Mouse (Mus musculus) adrenal gland, postnatal 0 days (tissue): ENCODE measurements around the gene Ggta1. TPM values are rescaled to one million over a fixed set of nuclear protein-coding genes. Genes with fewer than 3 reads are reported as not detected.

Experiments used
- polyA plus RNA-seq: library from polyadenylated mRNA; unstranded; fragments of >200 nt; fragmentation: Nextera tagmentation; extraction: Ambion mirVana; gene quantifications from 2 replicates; pipeline ENCODE4 v1.2.1, GENCODE M21; 2015

Gene Ggta1
- polyA plus RNA-seq: 12.5 and 13.9 TPM in 2 replicates

DNA sequence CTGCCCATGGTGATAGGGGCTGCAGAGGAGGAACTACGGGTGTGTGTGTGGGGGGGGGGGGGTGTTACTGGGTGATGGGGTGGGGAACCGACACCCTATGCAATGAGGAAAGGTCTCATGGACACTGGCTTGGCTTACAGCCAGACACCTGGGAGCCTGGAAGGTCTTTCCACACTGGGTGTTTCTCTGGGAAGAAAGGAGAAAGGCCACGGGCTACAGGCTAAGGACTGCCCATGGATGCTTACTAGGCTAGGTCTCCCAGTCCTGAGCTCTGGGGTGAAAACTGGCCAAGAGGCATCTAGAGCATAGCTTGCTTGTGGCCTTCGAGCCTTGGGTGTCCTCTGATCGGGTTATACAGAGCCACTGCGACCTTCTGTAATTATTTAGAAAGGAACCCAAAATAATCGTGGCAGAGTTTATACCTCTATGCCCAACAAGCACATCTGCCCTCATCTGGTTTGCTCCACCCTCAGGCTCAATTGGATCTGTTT lies at the start of gene Ggta1:
Ggta1 (minus strand) TSS at position 441 of the 491 bp plus-strand sequence.

DNA sequence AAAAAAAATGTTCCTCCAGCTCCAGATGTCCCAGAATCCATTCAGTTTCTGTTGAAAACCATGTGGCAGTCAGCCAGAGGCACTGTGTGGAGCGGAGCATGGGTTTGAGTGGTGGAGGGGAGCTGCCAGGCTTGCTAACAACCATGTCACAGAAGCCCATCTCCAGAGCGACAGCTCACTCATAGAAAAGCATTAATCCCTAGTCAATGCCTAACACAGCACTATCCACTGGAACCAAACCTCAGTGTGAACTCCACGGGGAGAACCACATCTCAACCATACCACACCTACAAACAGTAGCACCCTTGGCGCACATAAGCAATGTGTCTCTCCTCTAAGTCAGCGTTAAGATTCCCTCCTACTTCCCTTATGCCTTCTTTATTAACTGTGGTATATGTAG lies 65.9 kb downstream of the Ggta1 start, which contains the start of gene 4930402F06Rik:
4930402F06Rik (minus strand) TSS at position 80 of the 400 bp plus-strand sequence.

DNA sequence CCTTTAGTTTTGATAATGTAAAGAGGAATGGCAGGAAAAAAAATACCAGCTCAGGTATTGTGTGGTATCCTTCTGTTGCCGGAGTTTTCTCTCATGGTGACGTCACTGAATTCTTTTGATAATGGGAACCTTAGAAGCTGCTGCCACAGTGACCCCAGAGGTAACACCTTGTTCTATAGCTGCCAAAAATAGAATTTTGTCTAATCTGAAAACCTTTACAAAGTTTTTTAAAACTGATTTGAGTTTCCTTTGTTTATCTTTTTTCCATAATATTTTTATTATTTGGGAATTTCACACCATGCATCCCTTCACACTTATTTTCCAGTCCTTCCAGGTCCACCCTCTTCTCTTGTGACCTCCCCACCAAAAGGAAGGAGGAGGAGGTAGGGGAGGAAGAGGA lies 95.4 kb downstream of the Ggta1 start, which contains the start of gene 4930568D16Rik:
4930568D16Rik (minus strand) TSS at position 101 of the 400 bp plus-strand sequence.

Other genes with a start within 250 kb of the Ggta1 start
- 319 and 552 TPM in 2 replicates for gene Gsn, start 206.9 kb downstream of the Ggta1 start, polyA plus RNA-seq
- 40.4 and 49.3 TPM in 2 replicates for gene Stom, start 126.3 kb downstream of the Ggta1 start, polyA plus RNA-seq
- not detected in 2 replicates for gene 4930568D16Rik, start 95.5 kb downstream of the Ggta1 start, polyA plus RNA-seq
- gene 4930402F06Rik, start 66.1 kb downstream of the Ggta1 start, polyA plus RNA-seq: not detected in 2 replicates
- gene Dab2ip, start 95.0 kb upstream of the Ggta1 start, polyA plus RNA-seq: 37.2 and 41.6 TPM in 2 replicates